Mouse (Mus musculus) liver, adult 2 months (tissue): ENCODE measurements around the gene Rsph14. TPM values are rescaled to one million over a fixed set of nuclear protein-coding genes. Genes with fewer than 3 reads are reported as not detected.
A peak's percentile ranks its signal among the peaks of the same experiment; 100 is the strongest.
"Not testable (repeated sequence)": the region's sequence is repeated elsewhere in the genome, so short reads cannot be mapped to it uniquely, and the experiment has no call there.

Source experiments
- DNase-seq: peaks from one replicate; pipeline ENCODE4 v3.0.0-alpha.2; 2011; ENCODE audit warnings: low read depth, low spot score; ENCODE audit errors: extremely low read depth
- H3K27ac ChIP-seq: fragments of 200-500 bp; replicated peaks from 2 replicates; pipeline ENCODE4 v1.5.1; 2012; ENCODE audit warnings: low read depth, mild to moderate bottlenecking, control low read depth, inconsistent platforms, low read length; ENCODE audit not compliant: insufficient read depth
- H3K27me3 ChIP-seq: fragments of 200-500 bp; 2 replicates; pipeline ENCODE4 v1.6.1; 2012; ENCODE audit warnings: mild to moderate bottlenecking, moderate library complexity, low read length, inconsistent platforms; ENCODE audit not compliant: control insufficient read depth, insufficient read depth
- H3K36me3 ChIP-seq: fragments of 200-500 bp; 2 replicates; pipeline ENCODE4 v1.6.1; 2012; ENCODE audit warnings: low read length, inconsistent platforms; ENCODE audit not compliant: control insufficient read depth, insufficient read depth
- H3K4me1 ChIP-seq: fragments of 200-500 bp; 2 replicates; pipeline ENCODE4 v1.6.1; 2011; ENCODE audit warnings: low read length; ENCODE audit not compliant: control insufficient read depth, insufficient read depth
- H3K4me3 ChIP-seq: fragments of 200-500 bp; 2 replicates; pipeline ENCODE4 v1.5.1; 2011; ENCODE audit warnings: low read depth, mild to moderate bottlenecking, control low read depth, low read length, moderate library complexity; ENCODE audit not compliant: insufficient read depth
- H3K79me2 ChIP-seq: fragments of 200-500 bp; 2 replicates; pipeline ENCODE4 v1.6.1; 2012; ENCODE audit warnings: inconsistent platforms, mild to moderate bottlenecking, low read length, moderate library complexity; ENCODE audit not compliant: control insufficient read depth, insufficient read depth
- H3K9ac ChIP-seq: fragments of 200-500 bp; 2 replicates; pipeline ENCODE4 v1.6.1; 2012; ENCODE audit warnings: low read depth, mild to moderate bottlenecking, control low read depth, inconsistent platforms, low read length
- CTCF ChIP-seq: fragments of 200-500 bp; IDR thresholded peaks from 2 replicates; pipeline ENCODE4 v1.5.1; 2011; ENCODE audit warnings: low read depth, low read length, control low read depth
- POLR2A ChIP-seq: fragments of 200-500 bp; IDR thresholded peaks from 2 replicates; pipeline ENCODE4 v1.6.1; 2011; ENCODE audit warnings: low read length, control low read depth; ENCODE audit not compliant: insufficient read depth; ENCODE audit errors: extremely low read depth
- WGBS: fragments of 180-500 bp; shearing (Covaris S2); methylation state at CpG from one replicate; pipeline ENCODE4 v1.1.7; 2018; 5-methylcytosine and 5-hydroxymethylcytosine counted together
- polyA plus RNA-seq: library from polyadenylated mRNA; depleted of rRNA; stranded (reverse); fragments of >200 nt; gene quantifications from 2 replicates; pipeline ENCODE4 v1.2.3, GENCODE M21; 2012
- total RNA-seq: library from RNA; depleted of rRNA; stranded (reverse); fragments of >200 nt; gene quantifications from 2 replicates; pipeline ENCODE4 v1.2.3, GENCODE M21; 2014

Gene Rsph14
- total and polyA plus RNA-seq, 2 experiments = not detected

- Histone ChIP-seq H3K9ac (peak overlapping the region; percentile 8; the same call in 1 of the 2 replicates), H3K27ac (no peak overlapping the region; the same call in 1 of the 2 replicates), H3K79me2 (peaks cover 7% of the 10 kb centered on the region; the same call in 1 of the 2 replicates), H3K4me1 (peaks cover 34% of the 10 kb centered on the region), H3K36me3 (no peaks in the 10 kb centered on the region), H3K4me3 (peak overlapping the region; percentile 29; the same call in 1 of the 2 replicates), H3K27me3 (no peaks in the 10 kb centered on the region)
- DNase-seq = peak; percentile 55
- no peak for TF ChIP-seq POLR2A
- no peak for TF ChIP-seq CTCF
- WGBS = 47% methylated on average over 21 of the region's 21 CpGs
Observed at GRCm38 (mm10) chr10:75051364-75052074, 19.1 kb upstream of the Rsph14 start.

- H3K36me3 ChIP-seq = no peaks in the 10 kb centered on the region
- peaks cover 34% of the 10 kb centered on the region for H3K4me1 ChIP-seq
- no peak overlapping the region for H3K4me3 ChIP-seq
- H3K27ac ChIP-seq = no peak overlapping the region
- peaks cover 7% of the 10 kb centered on the region; the same call in 1 of the 2 replicates for H3K79me2 ChIP-seq
- H3K27me3 ChIP-seq = no peaks in the 10 kb centered on the region
- no peak for TF ChIP-seq POLR2A
- TF ChIP-seq CTCF = no peak
- DNase-seq = no peak
- H3K9ac ChIP-seq = no peak overlapping the region
- WGBS = 98% methylated on average over 7 of the region's 7 CpGs
Observed at GRCm38 (mm10) chr10:75048711-75049110, 16.3 kb upstream of the Rsph14 start.

- peak; percentile 83 for DNase-seq
- peak overlapping the region; percentile 20; the same call in 1 of the 2 replicates for H3K9ac ChIP-seq
- 29% methylated on average over 15 of the region's 15 CpGs for WGBS
- no peaks in the 10 kb centered on the region for H3K36me3 ChIP-seq
- peaks cover 20% of the 10 kb centered on the region for H3K4me1 ChIP-seq
- peak overlapping the region; percentile 85 for H3K27ac ChIP-seq
- TF ChIP-seq POLR2A (no peak), CTCF (0 out of 2 replicates have a peak, but pooled peaks have one; percentile 4)
- no peaks in the 10 kb centered on the region for H3K79me2 ChIP-seq
- no peaks in the 10 kb centered on the region for H3K27me3 ChIP-seq
- no peak overlapping the region for H3K4me3 ChIP-seq
Observed at GRCm38 (mm10) chr10:75045831-75046230, 13.4 kb upstream of the Rsph14 start.

- Histone ChIP-seq H3K4me1 (peaks cover 17% of the 10 kb centered on the region), H3K79me2 (no peaks in the 10 kb centered on the region), H3K4me3 (no peak overlapping the region), H3K9ac (no peak overlapping the region), H3K36me3 (no peaks in the 10 kb centered on the region), H3K27me3 (no peaks in the 10 kb centered on the region), H3K27ac (no peak overlapping the region)
- DNase-seq = no peak
- TF ChIP-seq CTCF = no peak
- no peak for TF ChIP-seq POLR2A
- WGBS = 41% methylated on average over 7 of the region's 7 CpGs
Observed at GRCm38 (mm10) chr10:75044459-75044858, 12.1 kb upstream of the Rsph14 start.

GRCm38 (mm10) chr10:75042060-75042459 lies 9.7 kb upstream of the Rsph14 start:
- H3K27ac ChIP-seq, DNase-seq: not testable (repeated sequence)
- WGBS = 7% methylated on average over 1 of the region's 1 CpGs

GRCm38 (mm10) chr10:75036883-75037379 lies 4.5 kb upstream of the Rsph14 start, which contains the start of gene Rab36:
Rab36 (plus strand) TSS chr10:75037058.
- H3K9ac ChIP-seq = no peak within 1 kb of the TSS
- H3K4me3 ChIP-seq = peak within 1 kb of the TSS; percentile 36
- peaks cover 10% of the 10 kb centered on the region for H3K4me1 ChIP-seq
- peak; percentile 66 for DNase-seq
- no peaks in the 10 kb centered on the region for H3K27me3 ChIP-seq
- no peaks in the 10 kb centered on the region for H3K79me2 ChIP-seq
- H3K27ac ChIP-seq = no peak within 1 kb of the TSS
- WGBS = 4% methylated on average over 36 of the region's 36 CpGs
- no peaks in the 10 kb centered on the region for H3K36me3 ChIP-seq
- no peak for TF ChIP-seq POLR2A
- no peak for TF ChIP-seq CTCF

More at GRCm38 (mm10) chr10:75042060-75042459, 9.7 kb upstream of the Rsph14 start:
- not testable (repeated sequence) for H3K36me3 ChIP-seq, H3K9ac ChIP-seq, H3K27me3 ChIP-seq, H3K79me2 ChIP-seq, H3K4me3 ChIP-seq
- H3K4me1 ChIP-seq = peaks cover 17% of the 10 kb centered on the region
